Mouse (Mus musculus) neural tube, embryonic 13.5 days (tissue): ENCODE measurements around the gene Mynn. TPM values are rescaled to one million over a fixed set of nuclear protein-coding genes. Genes with fewer than 3 reads are reported as not detected.
"Not testable (repeated sequence)": the region's sequence is repeated elsewhere in the genome, so short reads cannot be mapped to it uniquely, and the experiment has no call there.

Experiments
- ATAC-seq: fragments of 200-750 bp; cut with Nextera tagmentation; 2 replicates; pipeline ENCODE4 v1.8.0; 2017; ENCODE audit warnings: low read depth, mild to moderate bottlenecking, moderate TSS enrichment, moderate library complexity
- H3K27ac ChIP-seq: fragments of 300-500 bp; sonication (generic); replicated peaks from 2 replicates; pipeline ENCODE4 v1.5.1; 2015; ENCODE audit warnings: moderate library complexity, mild to moderate bottlenecking, inconsistent platforms
- H3K27me3 ChIP-seq: fragments of 300-500 bp; sonication (generic); 2 replicates; pipeline ENCODE4 v1.6.1; 2015; ENCODE audit warnings: mild to moderate bottlenecking, inconsistent platforms
- H3K36me3 ChIP-seq: fragments of 300-500 bp; sonication (generic); 2 replicates; pipeline ENCODE4 v1.6.1; 2015; ENCODE audit warnings: mild to moderate bottlenecking, inconsistent platforms
- H3K4me1 ChIP-seq: fragments of 300-500 bp; sonication (generic); replicated peaks from 2 replicates; pipeline ENCODE4 v1.6.1; 2015; ENCODE audit warnings: inconsistent platforms
- H3K4me2 ChIP-seq: fragments of 300-500 bp; sonication (generic); 2 replicates; pipeline ENCODE4 v1.6.1; 2015; ENCODE audit warnings: inconsistent platforms, mild to moderate bottlenecking, moderate library complexity
- H3K4me3 ChIP-seq: fragments of 300-500 bp; sonication (generic); 2 replicates; pipeline ENCODE4 v1.5.1; 2015; ENCODE audit warnings: mild to moderate bottlenecking, inconsistent platforms
- H3K9ac ChIP-seq: fragments of 300-500 bp; sonication (generic); 2 replicates; pipeline ENCODE4 v1.6.1; 2015; ENCODE audit warnings: moderate library complexity, mild to moderate bottlenecking, inconsistent platforms
- H3K9me3 ChIP-seq: fragments of 300-500 bp; sonication (generic); 2 replicates; pipeline ENCODE4 v1.6.1; 2016; ENCODE audit warnings: inconsistent platforms
- WGBS: fragments of 180-500 bp; shearing (Covaris S2); methylation state at CpG from one replicate; pipeline ENCODE4 v1.1.7; 2015; 5-methylcytosine and 5-hydroxymethylcytosine counted together
- polyA plus RNA-seq: library from polyadenylated mRNA; unstranded; fragments of >200 nt; fragmentation: Nextera tagmentation; extraction: Ambion mirVana; gene quantifications from 2 replicates; pipeline ENCODE4 v1.2.1, GENCODE M21; 2015

Mynn gene
- 33.9 and 35.5 TPM in 2 replicates for polyA plus RNA-seq

DNA sequence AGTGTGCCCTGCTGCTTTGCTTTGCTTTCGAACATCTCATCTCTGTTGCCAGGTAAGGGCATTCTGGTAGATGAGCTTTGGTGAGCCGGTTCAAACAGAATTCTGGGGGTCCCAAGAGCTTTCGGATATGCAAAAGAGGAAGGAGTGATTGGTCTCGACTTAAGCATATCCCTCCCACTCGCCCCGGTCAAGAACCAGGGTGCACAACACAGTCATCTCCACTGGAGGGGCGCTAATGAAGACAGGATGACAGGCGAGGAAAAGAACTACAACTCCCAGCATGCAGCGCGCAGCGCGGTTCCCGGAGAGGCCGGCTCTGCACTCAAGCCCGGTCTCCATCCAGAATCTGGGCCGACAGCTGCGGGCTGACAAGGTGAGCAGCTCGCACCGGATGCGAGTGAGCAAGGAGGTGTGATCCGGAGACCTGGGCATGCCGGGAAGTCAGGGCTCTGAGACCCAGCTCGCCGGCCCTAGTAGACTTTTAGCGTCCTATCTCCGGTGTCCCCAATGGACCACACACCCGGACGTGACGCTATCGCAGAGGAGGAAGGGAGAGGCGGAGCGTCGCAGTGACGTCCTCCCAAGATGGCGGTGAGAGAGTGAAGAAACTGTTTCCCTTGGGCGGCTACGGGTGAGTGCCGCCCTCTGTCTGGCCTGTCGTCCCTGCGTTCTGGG is at the start of gene Mynn:
Mynn (plus strand) TSS at position 1 of the 675 bp plus-strand sequence.
- Histone ChIP-seq H3K36me3 (peaks cover 24% of the 10 kb centered on the region), H3K4me3 (peak within 1 kb of the TSS; percentile 84), H3K27me3 (peaks cover 4% of the 10 kb centered on the region; the same call in 1 of the 2 replicates), H3K4me1 (peaks cover 41% of the 10 kb centered on the region), H3K9me3 (no peaks in the 10 kb centered on the region), H3K4me2 (peak within 1 kb of the TSS; percentile 72), H3K9ac (peak within 1 kb of the TSS; percentile 88), H3K27ac (peak within 1 kb of the TSS; percentile 97)
- under 1% methylated on average over 40 of the region's 40 CpGs for WGBS
- ATAC-seq: peak; percentile 96

DNA sequence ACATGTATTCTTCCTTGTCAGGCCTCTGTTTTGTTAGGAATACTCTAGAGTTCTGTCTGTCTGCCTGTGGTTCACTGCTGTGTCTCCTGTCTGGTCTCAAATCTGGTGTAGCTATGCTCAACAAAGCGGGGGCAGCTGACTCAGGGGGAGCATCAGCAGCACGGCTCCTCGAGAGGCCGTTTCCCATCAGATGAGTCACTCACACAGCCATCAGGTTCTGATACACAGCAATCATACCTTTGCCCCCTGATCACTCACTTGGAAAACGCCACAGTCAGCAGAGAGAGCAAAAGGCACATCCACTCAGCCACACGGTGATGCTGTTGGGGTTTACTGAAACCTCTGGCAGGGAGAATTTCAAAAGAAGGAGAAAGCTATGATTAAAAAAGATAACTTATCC is 48.1 kb upstream of the Mynn start:
- Histone ChIP-seq H3K27me3 (no peaks in the 10 kb centered on the region), H3K36me3 (no peaks in the 10 kb centered on the region), H3K9ac (no peak overlapping the region), H3K27ac (no peak overlapping the region), H3K4me1 (no peaks in the 10 kb centered on the region), H3K9me3 (no peaks in the 10 kb centered on the region), H3K4me2 (no peak overlapping the region), H3K4me3 (no peak overlapping the region)
- 79% methylated on average over 6 of the region's 6 CpGs for WGBS
- ATAC-seq: no peak

DNA sequence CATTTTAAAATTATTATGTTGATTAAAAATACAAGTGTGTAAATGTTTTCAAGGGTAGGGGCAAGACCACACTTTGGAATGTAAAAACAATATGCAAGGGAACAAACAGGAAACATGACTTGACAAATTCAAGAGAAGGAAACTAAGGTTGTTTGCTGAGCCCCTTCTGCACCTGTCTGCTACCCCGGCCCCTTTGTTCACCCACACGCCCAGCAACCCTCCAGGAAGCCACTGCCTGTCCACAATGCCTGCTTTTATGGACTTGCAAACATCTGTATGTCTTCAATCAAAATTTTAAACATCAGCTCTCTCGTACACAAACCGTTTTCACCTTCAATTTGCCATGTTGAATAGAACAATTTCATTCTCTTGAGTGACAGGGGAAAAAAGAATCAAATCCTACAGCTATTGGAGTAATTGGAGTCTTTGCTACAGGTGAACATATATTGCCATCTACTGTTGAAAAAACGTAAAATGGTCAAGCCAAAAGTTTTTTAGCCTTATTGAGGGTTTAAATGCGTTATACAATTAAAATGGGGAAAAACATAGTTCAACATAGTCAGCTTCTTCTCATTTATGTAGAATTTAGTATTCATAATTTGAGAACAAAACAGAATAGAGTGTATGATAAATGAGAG is 41.1 kb upstream of the Mynn start:
- H3K4me3 ChIP-seq: no peak overlapping the region
- WGBS: 54% methylated on average over 6 of the region's 6 CpGs

DNA sequence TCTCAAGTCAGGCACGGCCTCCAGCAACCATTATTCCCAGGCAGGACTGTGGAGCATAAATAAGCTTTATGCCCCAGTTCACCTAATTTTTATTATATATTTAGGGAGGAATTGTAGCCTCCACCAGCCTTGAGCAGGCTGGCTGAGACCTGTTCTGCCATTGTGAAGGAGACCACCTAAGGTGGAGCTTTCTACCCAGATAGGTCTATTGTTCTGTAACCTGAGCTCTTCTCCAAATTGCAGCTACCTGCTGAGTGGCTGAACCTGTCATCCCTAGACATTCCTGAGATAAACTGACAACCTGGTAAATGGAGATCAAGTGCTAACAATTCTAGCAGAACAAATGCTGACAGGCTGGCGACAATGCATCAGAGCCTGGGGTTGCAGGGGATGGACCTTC is 35.5 kb upstream of the Mynn start:
- H3K4me3 ChIP-seq, H3K27me3 ChIP-seq, H3K4me1 ChIP-seq, ATAC-seq, H3K4me2 ChIP-seq, H3K9ac ChIP-seq, H3K27ac ChIP-seq, H3K36me3 ChIP-seq, H3K9me3 ChIP-seq: not testable (repeated sequence)
- 33% methylated on average over 1 of the region's 2 CpGs for WGBS

More for the DNA sequence above, 41.1 kb upstream of the Mynn start:
- Histone ChIP-seq H3K27me3 (no peaks in the 10 kb centered on the region), H3K9ac (no peak overlapping the region), H3K9me3 (no peaks in the 10 kb centered on the region), H3K4me1 (no peaks in the 10 kb centered on the region), H3K36me3 (no peaks in the 10 kb centered on the region), H3K4me2 (no peak overlapping the region), H3K27ac (no peak overlapping the region)
- no peak for ATAC-seq

DNA sequence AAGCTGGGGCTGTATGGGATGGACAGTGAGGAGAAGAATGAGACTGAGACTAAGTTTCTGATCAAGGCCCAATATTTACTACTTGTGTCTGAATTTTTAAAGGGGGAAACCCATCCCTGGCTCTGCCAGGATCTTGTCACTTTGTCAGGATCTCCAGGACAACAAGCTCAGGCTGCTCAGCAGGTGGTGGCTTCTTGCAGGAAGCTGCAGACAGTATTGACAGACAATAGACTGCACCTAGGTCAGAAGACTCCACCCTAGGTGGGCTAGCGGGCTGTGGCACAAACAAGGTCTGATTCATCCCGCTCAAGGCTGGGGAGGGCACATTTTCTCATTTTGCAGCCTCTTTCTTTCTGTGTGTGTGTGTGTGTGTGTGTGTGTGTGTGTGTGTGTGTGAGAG is 28.3 kb upstream of the Mynn start:
- H3K36me3 ChIP-seq: no peaks in the 10 kb centered on the region
- no peaks in the 10 kb centered on the region for H3K27me3 ChIP-seq
- 22% methylated on average over 2 of the region's 2 CpGs for WGBS
- ATAC-seq: no peak
- no peaks in the 10 kb centered on the region for H3K9me3 ChIP-seq
- H3K9ac ChIP-seq: no peak overlapping the region
- H3K4me3 ChIP-seq: no peak overlapping the region
- no peak overlapping the region for H3K4me2 ChIP-seq
- H3K27ac ChIP-seq: no peak overlapping the region
- H3K4me1 ChIP-seq: no peaks in the 10 kb centered on the region

DNA sequence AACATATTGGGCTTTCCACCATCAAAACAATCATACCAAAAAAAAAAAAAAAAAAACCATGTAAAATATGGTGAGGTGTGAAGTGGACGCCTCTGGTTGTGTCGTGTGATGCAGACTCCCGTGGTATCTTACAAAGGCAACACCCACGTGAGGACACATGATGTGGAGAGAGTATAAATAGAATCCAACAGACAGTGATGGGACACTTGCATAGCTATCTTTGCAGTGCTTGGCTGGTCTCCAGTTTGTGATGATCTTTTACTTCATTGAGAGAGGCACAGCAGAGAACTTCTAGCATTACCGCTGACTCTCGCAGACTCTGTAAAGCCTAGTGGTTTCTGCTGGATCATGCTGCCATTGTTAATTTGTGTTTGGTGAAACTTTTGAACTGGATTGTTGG is 13.0 kb upstream of the Mynn start:
- H3K27ac ChIP-seq: no peak overlapping the region
- no peaks in the 10 kb centered on the region for H3K9me3 ChIP-seq
- no peaks in the 10 kb centered on the region for H3K36me3 ChIP-seq
- H3K4me3 ChIP-seq: no peak overlapping the region
- WGBS: 87% methylated on average over 6 of the region's 6 CpGs
- H3K4me2 ChIP-seq: no peak overlapping the region
- H3K27me3 ChIP-seq: no peaks in the 10 kb centered on the region
- no peak overlapping the region for H3K9ac ChIP-seq
- ATAC-seq: no peak
- H3K4me1 ChIP-seq: no peaks in the 10 kb centered on the region

DNA sequence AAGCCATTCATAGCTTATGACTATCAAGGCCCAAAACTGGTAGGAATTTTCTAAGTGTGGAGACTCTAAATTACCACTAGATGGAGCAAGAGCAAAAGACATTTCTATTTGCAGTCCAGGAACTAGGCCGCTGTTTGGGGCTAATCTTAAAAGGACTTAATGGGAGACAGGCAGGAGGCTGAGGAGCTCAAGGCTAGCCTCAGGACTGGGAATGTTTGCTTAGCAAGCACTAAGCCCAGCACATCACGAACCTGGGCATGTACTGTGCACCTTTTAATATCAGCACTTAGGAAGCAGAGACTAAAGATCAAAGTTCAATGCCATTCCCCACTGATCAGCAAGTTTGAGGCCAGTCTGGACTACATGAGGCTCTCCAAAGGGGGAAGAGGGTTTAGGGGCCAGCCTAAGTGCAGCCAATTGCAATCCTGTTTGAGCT is 9.4 kb upstream of the Mynn start:
- ATAC-seq: no peak
- Histone ChIP-seq H3K27ac (no peak overlapping the region), H3K9me3 (no peaks in the 10 kb centered on the region), H3K36me3 (no peaks in the 10 kb centered on the region), H3K27me3 (no peaks in the 10 kb centered on the region), H3K9ac (no peak overlapping the region), H3K4me3 (no peak overlapping the region), H3K4me2 (no peak overlapping the region), H3K4me1 (peaks cover 4% of the 10 kb centered on the region)
- 0% methylated on average over 2 of the region's 2 CpGs for WGBS

DNA sequence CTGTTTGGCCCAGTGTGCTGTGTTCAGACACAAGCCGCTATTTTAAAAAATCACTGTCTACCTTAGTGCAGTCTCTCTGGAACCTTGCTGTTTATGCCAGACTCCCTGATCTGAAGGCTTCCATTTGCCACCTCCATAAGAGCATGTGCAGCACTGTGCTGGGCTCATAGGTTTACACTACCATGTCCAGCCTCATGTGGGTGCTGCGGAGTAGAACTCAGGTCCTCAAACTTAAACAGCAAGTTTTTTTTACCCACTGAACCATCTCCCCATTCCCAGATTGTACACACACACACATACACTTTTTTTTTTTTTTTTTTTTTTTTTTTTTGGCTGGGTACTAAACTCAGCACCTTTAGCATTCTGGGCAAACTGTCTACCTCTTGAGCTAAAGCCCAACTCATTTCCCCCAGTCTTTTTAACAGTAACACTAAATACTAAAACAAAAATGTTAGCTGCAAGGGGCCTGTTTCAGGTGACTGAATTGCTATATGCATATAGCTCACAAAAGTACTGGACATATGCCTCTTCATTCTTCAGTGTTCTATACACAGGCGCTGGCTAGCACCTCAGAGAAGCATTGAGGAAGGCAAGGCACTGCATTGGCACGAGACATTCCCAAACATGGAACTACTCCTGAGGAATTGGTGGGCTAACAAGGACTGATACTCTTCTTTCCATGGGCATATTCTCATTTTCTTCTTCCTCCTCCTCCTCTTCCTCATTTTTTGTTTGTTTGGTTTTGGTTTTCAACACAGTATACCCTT is 8.0 kb upstream of the Mynn start:
- Histone ChIP-seq H3K4me2 (no peak overlapping the region), H3K27me3 (peaks cover 4% of the 10 kb centered on the region; the same call in 1 of the 2 replicates), H3K4me1 (peaks cover 4% of the 10 kb centered on the region), H3K9ac (no peak overlapping the region), H3K4me3 (no peak overlapping the region), H3K36me3 (no peaks in the 10 kb centered on the region), H3K27ac (no peak overlapping the region), H3K9me3 (no peaks in the 10 kb centered on the region)
- ATAC-seq: no peak
- WGBS: 77% methylated on average over 4 of the region's 4 CpGs

DNA sequence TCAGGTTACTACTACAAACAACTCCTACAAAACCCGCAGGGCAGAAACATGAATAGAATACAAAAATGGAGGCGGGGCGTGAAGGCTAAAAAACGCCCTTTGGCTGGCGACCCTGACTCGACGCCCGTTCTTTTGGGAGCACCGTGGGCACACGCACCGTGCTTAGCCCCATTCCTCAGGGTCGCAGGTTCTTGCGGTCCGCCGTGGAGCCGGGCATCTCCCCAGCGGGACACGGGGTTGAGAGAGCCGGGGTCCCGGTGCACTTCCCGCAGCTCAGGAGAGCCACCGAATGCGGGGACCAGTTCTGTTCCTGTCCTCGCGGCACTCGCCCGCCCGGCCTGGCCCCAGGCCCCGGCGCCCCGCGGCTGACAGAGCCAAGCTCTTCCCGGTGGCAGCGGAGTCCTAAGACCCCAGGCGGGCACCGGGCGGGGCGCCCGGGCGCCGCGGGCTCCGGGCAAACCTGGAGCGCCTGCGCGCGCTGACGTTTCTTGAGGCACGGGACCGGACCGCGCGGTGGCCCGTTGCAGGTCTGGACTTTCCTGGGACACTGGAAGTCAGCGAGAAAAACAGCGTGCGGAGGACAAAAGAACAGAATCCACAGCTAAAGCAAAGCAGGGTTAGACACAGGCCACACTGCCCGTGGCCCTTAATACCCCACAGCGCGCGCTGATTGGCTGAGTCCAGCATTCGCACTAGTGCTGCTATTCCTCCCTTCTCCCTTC is 6.6 kb upstream of the Mynn start:
- under 1% methylated on average over 62 of the region's 62 CpGs for WGBS
- H3K27ac ChIP-seq: peak overlapping the region; percentile 81
- H3K9me3 ChIP-seq: no peaks in the 10 kb centered on the region
- peaks cover 4% of the 10 kb centered on the region; the same call in 1 of the 2 replicates for H3K27me3 ChIP-seq
- peak; percentile 75 for ATAC-seq
- H3K9ac ChIP-seq: peak overlapping the region; percentile 88
- peak overlapping the region; percentile 64 for H3K4me2 ChIP-seq
- H3K36me3 ChIP-seq: no peaks in the 10 kb centered on the region
- H3K4me3 ChIP-seq: peak overlapping the region; percentile 69
- peaks cover 17% of the 10 kb centered on the region for H3K4me1 ChIP-seq

DNA sequence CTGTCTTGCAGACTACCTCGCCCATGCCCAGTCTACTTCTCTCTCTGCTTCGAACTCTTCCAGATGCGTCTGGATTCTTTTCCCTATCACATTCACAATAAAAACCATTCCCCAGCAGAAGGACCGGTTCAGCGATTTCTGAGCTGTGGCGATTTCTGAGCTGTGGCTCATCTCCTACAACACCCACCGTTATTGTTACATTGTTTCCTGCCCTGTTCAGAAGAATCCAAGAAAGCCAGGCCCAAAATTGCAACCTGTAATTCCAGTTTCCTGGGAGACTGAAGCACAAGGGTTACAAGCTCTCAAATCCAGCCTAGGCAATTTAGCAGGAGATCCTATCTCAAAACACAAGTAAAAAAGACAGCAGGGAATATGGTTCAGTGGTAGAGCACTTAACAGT is 4.6 kb upstream of the Mynn start:
- Histone ChIP-seq H3K27me3 (peaks cover 4% of the 10 kb centered on the region; the same call in 1 of the 2 replicates), H3K36me3 (no peaks in the 10 kb centered on the region), H3K4me1 (peaks cover 22% of the 10 kb centered on the region), H3K4me2 (no peak overlapping the region), H3K9me3 (no peaks in the 10 kb centered on the region), H3K27ac (no peak overlapping the region), H3K4me3 (no peak overlapping the region), H3K9ac (no peak overlapping the region)
- no peak for ATAC-seq
- 85% methylated on average over 7 of the region's 7 CpGs for WGBS

DNA sequence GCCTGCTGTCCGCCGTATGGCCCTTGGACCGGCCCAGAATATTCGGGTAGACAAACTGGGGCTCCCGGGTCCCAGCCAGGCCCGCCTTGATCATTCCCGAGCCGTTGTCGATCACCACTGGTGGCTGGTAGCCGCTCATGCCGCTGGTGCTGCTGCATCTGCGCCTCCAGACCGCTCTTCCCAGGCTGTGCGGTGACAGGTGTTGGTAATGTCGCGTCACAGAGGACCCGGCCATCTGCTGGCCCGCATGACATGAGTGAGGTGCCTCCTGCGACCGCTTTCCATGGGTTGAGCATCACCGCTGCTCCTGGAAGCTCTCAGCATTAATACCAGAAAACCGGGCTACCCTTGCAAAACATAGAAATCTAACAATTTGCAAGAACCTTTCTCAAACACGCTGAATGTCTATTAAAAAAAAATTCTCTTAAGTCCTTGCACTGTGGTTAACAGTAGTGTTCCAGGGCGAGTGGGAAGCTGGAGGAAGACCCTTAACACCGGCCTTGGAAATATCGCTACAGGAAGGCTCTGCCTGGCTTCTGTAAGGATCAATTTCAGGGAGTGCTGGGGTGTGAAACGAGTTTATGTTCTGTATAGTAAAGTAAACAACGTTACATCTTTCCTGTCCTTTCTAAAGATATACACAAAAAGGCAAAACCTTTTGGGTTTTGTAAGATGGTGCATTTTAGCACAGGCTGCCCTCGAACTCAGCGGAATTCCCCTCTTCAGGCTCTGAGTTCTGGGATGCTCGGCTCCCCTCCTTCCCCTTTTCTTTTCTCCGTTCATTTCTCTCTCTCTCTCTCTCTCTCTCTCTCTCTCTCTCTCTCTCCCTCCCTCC is 1.9 kb upstream of the Mynn start, which contains the start of gene Actrt3:
Actrt3 (minus strand) TSS at position 229 of the 835 bp plus-strand sequence.
- peaks cover 9% of the 10 kb centered on the region; the same call in 1 of the 2 replicates for H3K36me3 ChIP-seq
- peaks cover 4% of the 10 kb centered on the region; the same call in 1 of the 2 replicates for H3K27me3 ChIP-seq
- peak within 1 kb of the TSS; percentile 72 for H3K4me2 ChIP-seq
- H3K27ac ChIP-seq: peak within 1 kb of the TSS; percentile 69
- H3K9me3 ChIP-seq: no peaks in the 10 kb centered on the region
- 2% methylated on average over 32 of the region's 32 CpGs for WGBS
- H3K4me1 ChIP-seq: peaks cover 36% of the 10 kb centered on the region
- H3K9ac ChIP-seq: peak within 1 kb of the TSS; percentile 70
- ATAC-seq: no peak
- peak within 1 kb of the TSS; percentile 84 for H3K4me3 ChIP-seq
